Mouse (Mus musculus) right cerebral cortex, postnatal 4 days (tissue): Measurements from ENCODE around the gene Ms4a4d.
A peak's percentile ranks its signal among the peaks of the same experiment; 100 is the strongest.

Source experiments
- DNase-seq: peaks from one replicate; pipeline ENCODE4 v3.0.0-alpha.2; 2022

Gene Ms4a4d

DNA sequence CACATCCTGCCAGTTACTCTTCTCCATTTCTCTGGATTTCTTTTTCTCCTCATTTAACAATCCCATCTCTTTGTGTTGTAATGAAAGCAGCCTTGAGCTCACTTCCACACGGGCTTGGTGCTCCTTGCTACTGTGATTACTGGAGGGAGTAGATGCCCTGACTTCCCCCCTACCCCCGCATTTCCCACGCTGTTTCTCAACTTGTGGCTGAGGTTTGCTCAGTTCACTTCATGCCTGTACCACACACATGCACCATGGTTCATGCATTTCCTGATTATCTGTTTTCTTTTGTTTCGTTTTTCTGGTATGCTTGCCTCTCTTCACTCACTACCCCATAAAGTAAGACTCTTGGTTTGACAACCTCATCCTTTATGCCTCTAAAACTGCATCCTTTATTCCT lies 52.6 kb downstream of the Ms4a4d start:
- no peak for DNase-seq

DNA sequence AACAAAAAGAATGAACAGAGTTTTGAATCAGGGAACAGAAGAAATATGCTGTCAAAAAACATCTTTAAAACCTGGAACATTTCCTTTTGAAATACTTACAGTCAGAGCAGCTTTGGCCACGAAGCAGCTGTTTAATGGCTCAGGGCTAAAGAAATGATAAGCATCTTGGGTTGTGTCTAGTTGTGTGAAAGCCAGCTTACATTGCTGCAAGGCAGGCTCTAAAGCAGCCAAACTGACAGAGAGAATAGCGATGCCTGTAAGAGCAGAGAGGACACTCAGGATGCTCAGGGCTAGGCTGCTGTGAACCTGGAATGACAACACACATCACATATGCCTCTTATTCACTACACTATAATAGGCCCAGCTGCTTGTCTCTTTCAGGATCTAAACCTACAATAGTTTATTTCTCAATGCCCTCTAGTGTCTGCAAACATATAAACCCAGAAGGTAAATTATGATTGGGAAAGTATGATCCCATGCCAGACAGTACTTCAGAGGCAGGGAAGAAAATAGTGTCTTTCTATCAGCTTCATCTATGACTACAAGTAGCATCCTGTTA lies 53.4 kb downstream of the Ms4a4d start:
- no peak for DNase-seq

DNA sequence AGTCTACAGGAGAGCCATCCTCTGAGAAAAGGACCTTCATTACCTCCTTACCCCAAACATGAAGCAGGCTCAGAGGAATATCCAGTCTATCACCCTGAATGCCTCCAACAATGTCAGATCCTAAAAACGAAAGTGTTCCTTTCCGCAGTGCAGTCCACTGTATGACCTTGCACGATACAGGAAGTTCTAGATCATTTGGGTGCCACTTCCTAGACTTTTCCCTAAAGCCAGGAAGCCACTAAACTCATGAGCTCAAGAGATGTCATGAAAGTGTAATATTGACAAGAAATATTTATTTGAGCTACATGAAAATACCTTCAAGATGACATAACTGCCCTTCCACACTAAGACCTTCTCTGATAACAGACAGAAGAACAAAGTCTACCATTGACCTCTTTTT lies 64.7 kb downstream of the Ms4a4d start:
- no peak for DNase-seq

DNA sequence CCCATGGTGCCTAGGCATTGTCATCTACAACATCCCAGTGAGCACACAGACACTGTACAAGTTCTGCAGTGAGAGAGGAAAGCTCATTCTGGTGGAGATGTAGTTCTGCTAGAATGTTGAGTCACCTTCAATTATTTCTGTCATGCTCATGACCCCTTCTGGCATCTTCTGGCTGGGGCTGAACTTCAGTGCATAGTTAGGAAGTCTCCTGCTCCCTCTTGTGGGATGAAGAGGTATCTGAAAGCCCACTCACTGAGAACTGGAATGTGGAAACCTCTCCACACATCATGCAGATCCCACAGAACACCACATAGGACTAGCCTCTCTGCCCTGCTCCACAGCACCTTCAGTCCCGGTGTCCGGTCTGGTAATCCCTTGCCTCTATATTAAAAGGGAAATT lies 65.4 kb downstream of the Ms4a4d start:
- peak; percentile 2 for DNase-seq

DNA sequence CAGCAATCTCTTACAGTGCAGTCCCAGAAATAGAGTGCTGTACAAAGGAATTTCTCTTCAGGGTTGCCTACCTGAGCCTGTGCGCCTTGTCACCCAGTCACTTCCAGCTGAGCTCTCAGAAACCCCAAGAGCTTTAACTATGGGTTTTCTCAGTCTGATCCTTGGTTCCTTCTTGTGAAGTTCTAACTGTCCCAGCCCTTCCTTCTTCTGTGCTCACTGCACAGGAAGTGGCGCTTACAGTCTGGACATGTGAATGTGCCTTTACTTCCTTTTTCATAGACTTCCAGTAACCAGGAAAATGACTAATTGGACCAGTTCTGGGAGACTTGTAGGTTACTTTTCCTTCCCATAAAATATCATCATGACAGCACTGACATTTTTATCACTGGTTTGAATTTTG lies 68.0 kb downstream of the Ms4a4d start, which contains the start of gene Ms4a6d:
Gene Ms4a6d, minus strand, starts transcription at position 247 of the 400 bp plus-strand sequence.
- no peak for DNase-seq
